In the genomic region with DNA sequence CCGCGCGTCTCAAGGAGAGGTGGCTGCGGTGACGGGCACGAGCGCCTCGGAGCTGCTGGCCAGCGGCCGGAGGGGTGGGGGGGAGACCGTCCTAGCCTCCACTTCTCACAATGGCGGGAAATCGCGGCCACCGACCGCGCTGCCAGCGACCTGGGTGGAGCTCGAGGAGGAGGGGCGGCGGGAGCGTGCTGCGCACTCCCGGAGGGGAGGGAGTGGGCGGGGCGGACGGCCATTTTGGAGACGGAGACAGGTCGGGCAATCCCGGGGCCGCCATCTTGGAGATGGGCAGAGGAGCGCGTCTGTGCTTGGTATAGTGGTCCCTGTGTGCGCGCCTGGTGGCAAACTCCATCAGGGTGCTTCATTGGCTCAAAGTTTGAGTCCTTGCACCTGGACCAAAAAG, we compare ENCODE assay signal across 8 mouse cellular contexts. TPM values are rescaled to one million over a fixed set of nuclear protein-coding genes. Genes with fewer than 3 reads are reported as not detected.
A peak's percentile ranks its signal among the peaks of the same experiment; 100 is the strongest.
DNase-seq lines count a peak whose midpoint lies in the region; ATAC-seq lines count a peak whose summit lies in the region.

A gene (minus strand): TSS at position 162 of the 400 bp plus-strand sequence.

- peak within 1 kb of the TSS; percentile 77 for H3K4me3 ChIP-seq in hindbrain, embryonic 13.5 days

- peaks cover 28% of the 10 kb centered on the region for H3K4me1 ChIP-seq in hindbrain, embryonic 13.5 days (replicated peaks)

- peaks cover 9% of the 10 kb centered on the region for H3K27me3 ChIP-seq in hindbrain, embryonic 13.5 days

- peak within 1 kb of the TSS; percentile 68 for H3K4me2 ChIP-seq in hindbrain, embryonic 13.5 days

- peaks cover 8% of the 10 kb centered on the region for H3K36me3 ChIP-seq in hindbrain, embryonic 13.5 days

- peak; percentile 96 for DNase-seq in NIH3T3 (ENCODE audit: low read depth)
- DNase-seq in cerebellum, postnatal 10 days: peak; percentile 99
- DNase-seq in frontal cortex, postnatal 14 days (ENCODE audit: low spot score in 2 of 2): peak; percentile 91 to 95
- DNase-seq in layer of hippocampus, postnatal 25 days (ENCODE audit: extremely low spot score in 1 of 2, low spot score in 1 of 2): peak; percentile 94 to 95
- DNase-seq in lung, postnatal 25 days (ENCODE audit: low spot score): peak; percentile 97
- peak; percentile 94 for DNase-seq in retina, embryonic 14.5 days (ENCODE audit: low spot score)
- DNase-seq in thymus, postnatal 4 days: peak; percentile 99

- H3K9me3 ChIP-seq in hindbrain, embryonic 13.5 days: no peaks in the 10 kb centered on the region

- peak; percentile 84 for ATAC-seq in hindbrain, embryonic 13.5 days (ENCODE audit: low FRiP score)

- under 1% methylated on average over 23 of the region's 35 CpGs for WGBS in hindbrain, embryonic 13.5 days

- peak within 1 kb of the TSS; percentile 98 for H3K9ac ChIP-seq in hindbrain, embryonic 13.5 days

- H3K27ac ChIP-seq in hindbrain, embryonic 13.5 days: peak within 1 kb of the TSS; percentile 94

RNA-seq across cellular contexts. Expression of the gene that starts here (rescaled TPM):
- polyA plus RNA-seq in hindbrain, embryonic 13.5 days (2015; fragmentation: Nextera tagmentation; extraction: Ambion mirVana): 53.8 and 57.1 TPM in 2 replicates
- total RNA-seq in layer of hippocampus, postnatal 25 days (2021): 10 to 100 TPM; 26.0 to 27.2 TPM

Comparison
In these comparisons a context has a peak if more than half of its experiments do, and no peak if none do; other contexts are left out.
1. Peak in every context shown above with its lines: DNase-seq, ATAC-seq, H3K4me3 ChIP-seq and H3K27ac ChIP-seq.